Comparison of ENCODE assay signal across 17 mouse cellular contexts in the genomic region with DNA sequence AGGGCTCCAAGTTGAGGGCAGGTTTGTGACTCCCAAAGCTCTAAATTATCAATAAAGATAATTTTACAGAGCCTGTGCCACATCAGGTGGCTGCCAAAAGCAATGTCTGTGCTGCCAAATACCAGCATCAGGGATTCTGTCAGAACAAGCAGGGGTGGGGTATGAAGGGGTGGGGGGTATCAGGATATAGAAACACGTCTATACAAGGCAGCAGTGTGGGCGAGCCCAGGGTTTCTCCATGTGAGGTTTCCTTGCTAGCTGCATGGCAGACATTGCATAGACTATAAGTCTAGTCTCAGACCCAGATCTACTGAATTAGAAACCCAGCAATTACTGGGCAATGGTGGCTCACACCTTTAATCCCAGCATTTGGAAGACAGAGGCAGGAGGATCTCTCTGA. TPM values are rescaled to one million over a fixed set of nuclear protein-coding genes. Genes with fewer than 3 reads are reported as not detected.
"Had no signal": no experiment of that assay in that cellular context is flagged by ENCODE, and none has a peak within 500 bp of the region (broad histone marks: within the 10 kb centered on the region; RNA-seq: fewer than 3 reads in every experiment).

No protein-coding gene starts in this region.

- H3K4me1 ChIP-seq: megakaryocyte, embryonic 14.5 days; stomach, embryonic 15.5 days had no signal

- H3K4me3 ChIP-seq: megakaryocyte, embryonic 14.5 days; midbrain, embryonic 13.5 days; midbrain, embryonic 15.5 days; neural tube, embryonic 12.5 days; stomach, embryonic 15.5 days had no signal

- H3K27ac ChIP-seq: liver, embryonic 14.5 days; macrophage; midbrain, embryonic 15.5 days; neural tube, embryonic 12.5 days; stomach, embryonic 15.5 days; stomach, postnatal 0 days had no signal

- DNase-seq: lung, adult 18-20 months; lung, embryonic 14.5 days; lung, postnatal 10 days; thymus, adult 18-20 months; thymus, postnatal 14 days; thymus, postnatal 36 days had no signal

- H3K9me3 ChIP-seq: midbrain, embryonic 13.5 days; midbrain, embryonic 15.5 days; neural tube, embryonic 12.5 days; stomach, embryonic 15.5 days had no signal

- H3K4me2 ChIP-seq: lung, embryonic 14.5 days; midbrain, embryonic 11.5 days; midbrain, embryonic 13.5 days; midbrain, embryonic 15.5 days; neural tube, embryonic 12.5 days; stomach, embryonic 15.5 days had no signal

- H3K36me3 ChIP-seq: midbrain, embryonic 13.5 days; midbrain, embryonic 15.5 days; neural tube, embryonic 12.5 days; stomach, embryonic 15.5 days had no signal

- H3K27me3 ChIP-seq: megakaryocyte, embryonic 14.5 days; midbrain, embryonic 13.5 days; midbrain, embryonic 15.5 days; neural tube, embryonic 12.5 days; stomach, embryonic 15.5 days had no signal

- H3K9ac ChIP-seq: liver, embryonic 14.5 days; lung, embryonic 14.5 days; midbrain, embryonic 13.5 days; midbrain, embryonic 15.5 days; neural tube, embryonic 12.5 days; stomach, embryonic 15.5 days had no signal

- ATAC-seq: midbrain, embryonic 13.5 days; midbrain, embryonic 15.5 days had no signal

RNA-seq across cellular contexts. Expression of gene Klhl29, which starts 41.3 kb away (rescaled TPM):
- total RNA-seq: megakaryocyte progenitor cell, adult 5-6 weeks; monocyte, adult 5-6 weeks had no signal
- polyA plus RNA-seq: macrophage had no signal
